Mouse (Mus musculus) layer of hippocampus, adult 18-20 months (tissue): ENCODE results near the gene Mgat4b. TPM values are rescaled to one million over a fixed set of nuclear protein-coding genes. Genes with fewer than 3 reads are reported as not detected.

ENCODE experiments used
- microRNA-seq, 2 experiments: library from miRNA; unstranded; fragments of <30 nt; microRNA quantifications; one replicate each; pipeline ENCODE4 v1.2.0; 2021
- total RNA-seq, 2 experiments: library from RNA; stranded (reverse); gene quantifications; 2 replicates each; pipeline ENCODE4 v1.2.3; 2021

The Mgat4b gene
- total RNA-seq, 2 experiments from 2014 or later, result 80.7 to 84.1 TPM

Small RNA genes within 50 kb of the gene (microRNA-seq; reads per million reads assigned to microRNA genes)
- gene Mir6919, result 1.2 to 2.5 reads per million in 2 experiments

Other genes starting within 250 kb of the Mgat4b start
- 10 to 100 TPM; 79.9 to 80.8 TPM for gene Rnf130, start 185.5 kb upstream of the Mgat4b start, total RNA-seq
- 100 to 1,000 TPM; 113 to 120 TPM for gene Tbc1d9b, start 79.5 kb upstream of the Mgat4b start, total RNA-seq
- gene Mrnip, start 36.4 kb upstream of the Mgat4b start, total RNA-seq, result 10 to 100 TPM; 14.1 to 15.7 TPM
- gene Sqstm1, start 63 bp upstream of the Mgat4b start, total RNA-seq, result 100 to 1,000 TPM; 486 to 498 TPM
- 1 to 10 TPM; 6.8 to 7.1 TPM for gene Ltc4s, start 27.7 kb downstream of the Mgat4b start, total RNA-seq
- 10 to 100 TPM; 11.0 to 11.3 TPM for gene Maml1, start 81.4 kb downstream of the Mgat4b start, total RNA-seq
- gene Canx, start 114.8 kb downstream of the Mgat4b start, total RNA-seq, result 100 to 1,000 TPM; 411 to 425 TPM
- not detected for gene Cby3, start 143.6 kb downstream of the Mgat4b start, total RNA-seq
- 100 to 1,000 TPM; 258 to 268 TPM for gene Hnrnph1, start 166.1 kb downstream of the Mgat4b start, total RNA-seq
- gene Rufy1, start 220.2 kb downstream of the Mgat4b start, total RNA-seq, result 10 to 100 TPM; 30.4 to 30.9 TPM